Mouse (Mus musculus) inflammation-experienced regulatory T-cells, adult 16 weeks (primary cell): ENCODE data around the gene Gm3448. TPM values are rescaled to one million over a fixed set of nuclear protein-coding genes. Genes with fewer than 3 reads are reported as not detected.

Experiments
- polyA plus RNA-seq: library from polyadenylated mRNA; unstranded; fragments of 100-300 nt; shearing (Covaris generic); gene quantifications from one replicate; pipeline ENCODE4 v1.2.1, GENCODE M21; 2017

Gm3448 gene
- 3.3 TPM for polyA plus RNA-seq

DNA sequence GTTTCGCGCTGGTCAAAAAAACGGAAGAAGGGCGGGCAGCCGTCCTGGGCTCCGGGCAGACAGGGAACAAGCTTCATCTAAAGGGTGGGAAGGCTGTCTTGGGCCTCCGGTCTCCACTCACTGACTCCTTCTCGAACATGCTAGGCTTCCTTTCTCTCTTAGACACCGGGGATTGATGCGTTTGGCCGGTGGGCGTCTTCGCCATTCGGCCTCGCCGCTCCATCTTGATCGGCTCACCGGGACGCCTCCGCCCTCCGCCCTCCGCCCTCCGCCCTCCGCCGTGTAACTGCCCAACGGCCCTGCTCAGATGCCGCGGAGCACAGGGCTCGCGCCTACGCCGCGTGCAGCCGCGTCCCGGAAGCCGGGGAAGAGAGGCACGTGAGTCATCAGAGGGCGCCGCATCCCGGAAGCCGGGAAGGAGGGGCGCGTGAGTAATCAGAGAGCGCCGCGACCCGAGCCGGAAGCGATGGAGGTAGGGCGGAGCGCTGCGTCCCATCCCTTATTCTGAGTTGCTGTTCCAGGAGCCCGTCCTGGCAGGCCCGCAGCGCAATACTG is at the start of gene Gm3448, which contains the start of the genes Ermard and Tcte3:
Gene Gm3448 (minus strand): TSS at position 363 of the 555 bp plus-strand sequence.
Gene Ermard (plus strand): TSS at position 34 of the 555 bp plus-strand sequence.
Gene Tcte3 (minus strand): TSS at position 314 of the 555 bp plus-strand sequence.

DNA sequence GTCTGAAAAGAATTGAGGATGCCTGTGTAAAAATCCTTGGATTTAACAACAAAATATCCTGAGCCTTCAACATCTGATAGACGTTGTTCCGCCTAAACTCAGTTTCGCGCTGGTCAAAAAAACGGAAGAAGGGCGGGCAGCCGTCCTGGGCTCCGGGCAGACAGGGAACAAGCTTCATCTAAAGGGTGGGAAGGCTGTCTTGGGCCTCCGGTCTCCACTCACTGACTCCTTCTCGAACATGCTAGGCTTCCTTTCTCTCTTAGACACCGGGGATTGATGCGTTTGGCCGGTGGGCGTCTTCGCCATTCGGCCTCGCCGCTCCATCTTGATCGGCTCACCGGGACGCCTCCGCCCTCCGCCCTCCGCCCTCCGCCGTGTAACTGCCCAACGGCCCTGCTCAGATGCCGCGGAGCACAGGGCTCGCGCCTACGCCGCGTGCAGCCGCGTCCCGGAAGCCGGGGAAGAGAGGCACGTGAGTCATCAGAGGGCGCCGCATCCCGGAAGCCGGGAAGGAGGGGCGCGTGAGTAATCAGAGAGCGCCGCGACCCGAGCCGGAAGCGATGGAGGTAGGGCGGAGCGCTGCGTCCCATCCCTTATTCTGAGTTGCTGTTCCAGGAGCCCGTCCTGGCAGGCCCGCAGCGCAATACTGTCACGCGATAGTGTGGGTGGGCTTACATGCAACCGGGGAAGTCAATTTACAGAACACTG is 31.5 kb downstream of the Gm3448 start, which contains the start of gene Gm3435:
Gene Gm3435 (plus strand): TSS at position 471 of the 708 bp plus-strand sequence.

DNA sequence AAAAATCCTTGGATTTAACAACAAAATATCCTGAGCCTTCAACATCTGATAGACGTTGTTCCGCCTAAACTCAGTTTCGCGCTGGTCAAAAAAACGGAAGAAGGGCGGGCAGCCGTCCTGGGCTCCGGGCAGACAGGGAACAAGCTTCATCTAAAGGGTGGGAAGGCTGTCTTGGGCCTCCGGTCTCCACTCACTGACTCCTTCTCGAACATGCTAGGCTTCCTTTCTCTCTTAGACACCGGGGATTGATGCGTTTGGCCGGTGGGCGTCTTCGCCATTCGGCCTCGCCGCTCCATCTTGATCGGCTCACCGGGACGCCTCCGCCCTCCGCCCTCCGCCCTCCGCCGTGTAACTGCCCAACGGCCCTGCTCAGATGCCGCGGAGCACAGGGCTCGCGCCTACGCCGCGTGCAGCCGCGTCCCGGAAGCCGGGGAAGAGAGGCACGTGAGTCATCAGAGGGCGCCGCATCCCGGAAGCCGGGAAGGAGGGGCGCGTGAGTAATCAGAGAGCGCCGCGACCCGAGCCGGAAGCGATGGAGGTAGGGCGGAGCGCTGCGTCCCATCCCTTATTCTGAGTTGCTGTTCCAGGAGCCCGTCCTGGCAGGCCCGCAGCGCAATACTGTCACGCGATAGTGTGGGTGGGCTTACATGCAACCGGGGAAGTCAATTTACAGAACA is 62.8 kb downstream of the Gm3448 start, which contains the start of the genes 9030025P20Rik and Gm3417:
Gene 9030025P20Rik (plus strand): TSS at position 107 of the 677 bp plus-strand sequence.
Gene Gm3417 (minus strand): TSS at position 429 of the 677 bp plus-strand sequence.

DNA sequence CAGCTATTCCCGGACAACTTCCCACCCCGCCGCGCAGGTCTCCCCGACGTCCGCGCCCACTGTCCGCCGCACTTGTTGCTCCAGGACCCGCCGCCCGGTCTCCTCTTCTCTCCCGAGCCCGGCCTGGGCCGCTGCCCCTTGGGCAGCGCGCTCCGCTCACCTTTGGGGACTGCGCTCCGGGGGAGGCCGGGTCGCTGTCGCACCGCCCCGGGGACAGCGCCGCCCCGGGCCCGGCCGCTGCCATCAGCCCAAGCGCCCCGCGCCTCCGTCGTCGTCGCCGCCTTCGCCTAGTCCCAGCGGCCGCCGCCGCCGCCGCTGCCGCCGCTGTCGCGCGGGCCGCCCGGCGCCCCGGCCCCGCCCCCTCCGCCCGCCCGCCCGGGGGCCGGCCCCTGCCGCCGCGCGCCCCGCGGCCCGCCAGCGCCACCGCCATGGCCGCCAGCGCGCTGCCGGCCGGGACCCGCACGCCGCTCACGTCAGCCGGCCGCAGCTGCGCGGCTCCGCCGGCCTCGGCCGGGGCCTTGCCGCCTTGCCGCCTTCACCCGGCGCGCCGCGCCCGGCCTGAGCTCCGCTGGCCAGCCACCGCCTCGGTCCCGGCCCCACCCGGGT is 80.3 kb downstream of the Gm3448 start, which contains the start of gene Phf10:
Gene Phf10 (minus strand): TSS at position 323 of the 606 bp plus-strand sequence.

Other genes with a start within 250 kb of the Gm3448 start
- 0.35 TPM for gene Wdr27, start 98.4 kb downstream of the Gm3448 start, polyA plus RNA-seq
- 37.0 TPM for gene 1600012H06Rik, start 98.4 kb downstream of the Gm3448 start, polyA plus RNA-seq
- gene Phf10, start 80.3 kb downstream of the Gm3448 start, polyA plus RNA-seq, result 5.3 TPM
- gene 9030025P20Rik, start 63.1 kb downstream of the Gm3448 start, polyA plus RNA-seq, result 16.6 TPM
- not detected for gene Gm3417, start 62.7 kb downstream of the Gm3448 start, polyA plus RNA-seq
- gene Gm3435, start 31.4 kb downstream of the Gm3448 start, polyA plus RNA-seq, result 10.9 TPM
- 161 TPM for gene Ermard, start 329 bp downstream of the Gm3448 start, polyA plus RNA-seq
- gene Tcte3, start within 50 bp of the Gm3448 start, polyA plus RNA-seq, result 1.6 TPM